Mouse (Mus musculus) forebrain, embryonic 13.5 days (tissue): ENCODE results near the gene Rnf121. TPM values are rescaled to one million over a fixed set of nuclear protein-coding genes. Genes with fewer than 3 reads are reported as not detected.

ENCODE experiments used
- ATAC-seq: fragments of 200-750 bp; cut with Nextera tagmentation; 2 replicates; pipeline ENCODE4 v1.8.0; 2017
- H3K27ac ChIP-seq: fragments of 300-500 bp; sonication (generic); 2 replicates; pipeline ENCODE4 v1.5.1; 2015; ENCODE audit warnings: inconsistent platforms, mild to moderate bottlenecking, moderate library complexity
- H3K27me3 ChIP-seq: fragments of 300-500 bp; sonication (generic); 2 replicates; pipeline ENCODE4 v1.6.1; 2015; ENCODE audit warnings: mild to moderate bottlenecking, inconsistent platforms
- H3K36me3 ChIP-seq: fragments of 300-500 bp; sonication (generic); 2 replicates; pipeline ENCODE4 v1.6.1; 2015; ENCODE audit warnings: mild to moderate bottlenecking, inconsistent platforms; ENCODE audit not compliant: poor library complexity, severe bottlenecking
- H3K4me1 ChIP-seq: fragments of 300-500 bp; sonication (generic); 2 replicates; pipeline ENCODE4 v1.6.1; 2015; ENCODE audit warnings: inconsistent platforms
- H3K4me2 ChIP-seq: fragments of 300-500 bp; sonication (generic); 2 replicates; pipeline ENCODE4 v1.6.1; 2015; ENCODE audit warnings: inconsistent platforms, mild to moderate bottlenecking, moderate library complexity
- H3K4me3 ChIP-seq: fragments of 300-500 bp; sonication (generic); 2 replicates; pipeline ENCODE4 v1.5.1; 2015; ENCODE audit warnings: mild to moderate bottlenecking, inconsistent platforms
- H3K9ac ChIP-seq: fragments of 300-500 bp; sonication (generic); 2 replicates; pipeline ENCODE4 v1.6.1; 2015; ENCODE audit warnings: mild to moderate bottlenecking, inconsistent platforms
- H3K9me3 ChIP-seq: fragments of 300-500 bp; sonication (generic); replicated peaks from 2 replicates; pipeline ENCODE4 v1.6.1; 2016; ENCODE audit warnings: inconsistent platforms
- WGBS: fragments of 180-500 bp; shearing (Covaris S2); methylation state at CpG from one replicate; pipeline ENCODE4 v1.1.7; 2015; 5-methylcytosine and 5-hydroxymethylcytosine counted together
- polyA plus RNA-seq: library from polyadenylated mRNA; unstranded; fragments of >200 nt; fragmentation: Nextera tagmentation; extraction: Ambion mirVana; gene quantifications from 2 replicates; pipeline ENCODE4 v1.2.1, GENCODE M21; 2015

The Rnf121 gene
- polyA plus RNA-seq, 1 experiment from 2014 or later: 30.7 TPM

DNA sequence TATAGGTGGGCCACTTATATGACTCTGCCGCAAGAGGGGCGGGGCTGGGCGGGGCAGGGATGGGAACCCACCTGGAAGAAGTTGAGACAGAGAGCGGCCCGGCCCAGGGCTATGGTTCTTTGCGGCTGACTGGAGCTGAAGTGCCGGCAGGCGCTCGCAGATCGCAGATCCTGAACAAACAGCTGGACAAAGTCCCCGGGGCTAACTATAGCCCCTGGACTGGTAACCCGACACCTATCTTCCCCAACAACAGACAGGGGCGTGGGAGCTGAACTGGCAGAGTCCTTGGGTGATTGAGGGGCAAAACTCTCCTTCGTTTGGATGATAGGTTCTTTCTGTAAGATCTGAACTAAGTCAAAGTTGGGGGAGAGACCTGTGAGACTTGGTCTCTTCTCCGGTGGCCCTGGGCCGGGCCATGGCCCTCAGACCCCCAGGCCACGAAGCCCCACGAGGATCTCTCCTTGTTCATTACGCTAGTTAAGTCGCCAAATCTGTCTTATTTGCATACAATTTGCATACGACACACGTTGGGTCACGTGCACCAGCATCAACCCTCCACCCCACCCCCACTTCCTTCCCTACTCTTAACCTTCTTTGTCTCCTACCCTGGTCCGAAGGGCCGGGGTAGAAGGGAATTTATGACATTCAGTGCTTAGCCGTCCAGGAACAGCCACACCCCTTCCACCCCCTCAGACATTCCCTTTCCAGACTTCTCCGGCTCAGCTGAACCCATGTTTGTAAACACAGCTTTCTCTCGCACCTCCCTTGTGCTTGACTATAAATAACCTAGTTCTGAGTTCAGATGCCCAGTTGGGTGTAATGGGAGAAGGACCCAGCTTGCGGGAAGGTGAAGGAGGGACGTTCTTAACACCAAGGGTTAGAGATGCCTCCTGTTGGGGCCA, 34.7 kb upstream of the Rnf121 start:
- Histone ChIP-seq H3K4me2 (peak overlapping the region; percentile 58), H3K9ac (peak overlapping the region; percentile 38; the same call in 1 of the 2 replicates), H3K27me3 (0 out of 2 replicates have a peak, but pooled peaks cover 8% of the 10 kb centered on the region), H3K27ac (no peak overlapping the region), H3K9me3 (no peaks in the 10 kb centered on the region), H3K4me1 (peaks cover 15% of the 10 kb centered on the region), H3K36me3 (peaks cover 3% of the 10 kb centered on the region; the same call in 1 of the 2 replicates), H3K4me3 (peak overlapping the region; percentile 28)
- 4% methylated on average over 30 of the region's 30 CpGs for WGBS
- ATAC-seq: peak; percentile 74

DNA sequence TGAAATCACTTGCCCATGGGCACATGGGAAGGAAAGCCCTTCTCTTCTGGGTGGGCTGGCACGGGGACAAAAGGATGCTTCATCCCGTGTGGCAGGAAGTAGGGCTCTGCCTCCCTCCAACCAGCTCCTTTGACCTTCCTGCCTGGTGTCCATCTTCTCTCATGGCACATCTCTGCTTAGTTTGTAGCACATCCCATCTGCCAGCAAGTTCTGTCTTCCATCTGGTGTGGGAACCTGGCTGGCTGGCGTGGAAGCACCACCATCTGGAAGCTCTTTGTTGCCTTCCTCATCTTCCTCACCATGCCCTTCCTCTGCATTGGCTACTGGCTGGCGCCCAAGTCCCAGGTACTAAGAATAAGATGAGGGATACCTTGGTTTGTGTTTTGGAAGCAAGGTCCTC, 22.1 kb upstream of the Rnf121 start:
- Histone ChIP-seq H3K27ac (no peak overlapping the region), H3K9ac (no peak overlapping the region), H3K9me3 (no peaks in the 10 kb centered on the region), H3K27me3 (no peaks in the 10 kb centered on the region), H3K4me1 (no peaks in the 10 kb centered on the region), H3K4me2 (no peak overlapping the region), H3K4me3 (no peak overlapping the region), H3K36me3 (peaks cover 63% of the 10 kb centered on the region)
- 82% methylated on average over 4 of the region's 4 CpGs for WGBS
- ATAC-seq: no peak

DNA sequence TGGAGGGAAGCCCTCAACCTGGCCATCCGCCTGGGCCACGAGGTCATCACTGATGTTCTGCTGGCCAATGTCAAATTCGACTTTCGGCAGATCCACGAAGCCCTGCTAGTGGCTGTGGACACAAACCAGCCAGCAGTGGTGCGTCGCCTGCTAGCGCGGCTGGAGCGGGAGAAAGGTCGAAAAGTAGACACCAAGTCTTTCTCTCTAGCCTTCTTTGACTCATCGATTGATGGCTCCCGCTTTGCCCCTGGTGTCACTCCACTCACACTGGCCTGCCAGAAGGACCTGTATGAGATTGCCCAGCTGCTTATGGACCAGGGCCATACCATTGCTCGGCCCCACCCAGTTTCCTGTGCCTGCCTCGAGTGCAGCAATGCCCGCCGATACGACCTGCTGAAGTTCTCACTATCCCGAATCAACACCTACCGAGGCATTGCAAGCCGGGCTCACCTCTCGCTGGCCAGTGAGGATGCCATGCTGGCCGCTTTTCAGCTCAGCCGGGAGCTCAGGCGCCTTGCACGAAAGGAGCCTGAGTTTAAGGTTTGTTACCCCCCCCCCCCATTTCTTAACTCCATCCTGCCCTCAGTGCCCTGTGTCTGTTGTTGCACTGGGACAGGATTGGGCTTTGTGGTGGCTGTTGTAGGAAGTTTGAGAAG, 18.9 kb upstream of the Rnf121 start:
- 93% methylated on average over 26 of the region's 26 CpGs for WGBS
- H3K36me3 ChIP-seq: peaks cover 77% of the 10 kb centered on the region
- ATAC-seq: no peak

DNA sequence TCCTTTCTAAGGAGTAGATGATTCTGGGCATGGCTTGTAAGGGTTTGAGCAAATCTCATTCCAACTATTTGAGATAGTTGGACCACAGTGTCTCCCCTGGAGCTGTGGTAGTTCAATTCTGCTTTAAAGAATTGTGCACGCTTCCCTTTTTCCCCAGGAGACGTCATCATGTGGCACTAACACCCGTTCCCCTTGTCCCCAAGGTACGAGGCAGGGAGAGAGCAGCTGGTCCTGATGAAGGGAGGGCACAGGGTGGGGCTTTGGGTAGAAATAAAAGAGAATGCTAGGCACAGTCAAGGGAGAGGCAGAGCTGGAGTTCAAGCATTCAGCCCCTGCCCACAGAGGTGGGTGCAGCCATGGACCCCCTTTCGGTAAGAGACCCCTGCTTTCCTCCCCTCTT, 17.5 kb upstream of the Rnf121 start, which contains the start of gene Trpc2:
Gene Trpc2 (plus strand): TSS at position 301 of the 400 bp plus-strand sequence.
- Histone ChIP-seq H3K9ac (no peak within 1 kb of the TSS), H3K4me1 (no peaks in the 10 kb centered on the region), H3K9me3 (no peaks in the 10 kb centered on the region), H3K4me2 (no peak within 1 kb of the TSS), H3K27me3 (no peaks in the 10 kb centered on the region), H3K27ac (no peak within 1 kb of the TSS), H3K4me3 (no peak within 1 kb of the TSS), H3K36me3 (peaks cover 79% of the 10 kb centered on the region)
- WGBS: 90% methylated on average over 5 of the region's 5 CpGs
- ATAC-seq: no peak

More for the DNA sequence above, 18.9 kb upstream of the Rnf121 start:
- Histone ChIP-seq H3K9ac (no peak overlapping the region), H3K27ac (no peak overlapping the region), H3K4me1 (no peaks in the 10 kb centered on the region), H3K9me3 (no peaks in the 10 kb centered on the region), H3K27me3 (no peaks in the 10 kb centered on the region), H3K4me2 (no peak overlapping the region), H3K4me3 (no peak overlapping the region)

DNA sequence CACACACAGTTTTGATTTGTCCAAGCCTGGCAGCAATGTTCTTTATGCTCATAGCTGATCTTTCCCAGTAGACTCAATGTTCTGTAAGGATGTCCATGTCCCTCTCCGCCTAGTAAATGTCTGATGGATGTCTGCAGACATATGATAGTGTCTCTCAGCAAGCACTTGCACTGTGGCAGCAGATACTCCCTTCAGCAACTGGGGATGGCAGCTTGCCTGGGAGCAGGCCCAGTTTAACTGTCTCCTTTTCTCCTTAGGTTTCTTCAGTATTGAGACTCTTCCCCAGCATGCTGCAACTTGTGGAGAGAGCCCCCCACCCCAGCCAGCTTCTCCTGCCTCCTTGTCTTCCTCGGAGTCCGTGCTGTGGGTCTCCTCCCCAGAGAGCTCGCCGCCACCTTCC, 16.5 kb upstream of the Rnf121 start:
- Histone ChIP-seq H3K9me3 (no peaks in the 10 kb centered on the region), H3K4me2 (no peak overlapping the region), H3K27me3 (no peaks in the 10 kb centered on the region), H3K27ac (no peak overlapping the region), H3K9ac (no peak overlapping the region), H3K4me3 (no peak overlapping the region), H3K4me1 (no peaks in the 10 kb centered on the region), H3K36me3 (peaks cover 80% of the 10 kb centered on the region)
- WGBS: 98% methylated on average over 5 of the region's 5 CpGs
- ATAC-seq: no peak

DNA sequence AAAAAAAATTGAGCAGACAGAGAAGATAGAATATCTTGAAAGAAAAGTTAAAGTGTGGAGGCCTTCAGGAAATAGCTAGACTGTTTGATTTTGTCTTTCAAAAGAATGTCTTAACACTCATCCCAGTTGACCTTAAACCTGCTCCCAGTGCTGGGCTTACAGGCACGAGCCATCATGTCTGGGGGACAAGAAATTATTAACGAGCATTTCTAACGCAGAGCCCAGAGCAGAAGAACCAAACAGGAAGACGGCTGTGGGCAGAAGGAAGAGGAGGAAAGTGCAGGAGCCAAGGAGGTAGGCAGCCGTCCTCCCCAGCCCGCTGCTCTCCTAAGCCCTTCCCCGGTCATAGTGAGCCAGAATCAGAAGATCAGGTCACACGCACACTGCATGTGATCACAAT, 15.0 kb upstream of the Rnf121 start:
- ATAC-seq: no peak
- Histone ChIP-seq H3K27me3 (no peaks in the 10 kb centered on the region), H3K9ac (no peak overlapping the region), H3K36me3 (peaks cover 88% of the 10 kb centered on the region), H3K27ac (no peak overlapping the region), H3K9me3 (no peaks in the 10 kb centered on the region), H3K4me1 (no peaks in the 10 kb centered on the region), H3K4me3 (no peak overlapping the region), H3K4me2 (no peak overlapping the region)
- 92% methylated on average over 8 of the region's 8 CpGs for WGBS

DNA sequence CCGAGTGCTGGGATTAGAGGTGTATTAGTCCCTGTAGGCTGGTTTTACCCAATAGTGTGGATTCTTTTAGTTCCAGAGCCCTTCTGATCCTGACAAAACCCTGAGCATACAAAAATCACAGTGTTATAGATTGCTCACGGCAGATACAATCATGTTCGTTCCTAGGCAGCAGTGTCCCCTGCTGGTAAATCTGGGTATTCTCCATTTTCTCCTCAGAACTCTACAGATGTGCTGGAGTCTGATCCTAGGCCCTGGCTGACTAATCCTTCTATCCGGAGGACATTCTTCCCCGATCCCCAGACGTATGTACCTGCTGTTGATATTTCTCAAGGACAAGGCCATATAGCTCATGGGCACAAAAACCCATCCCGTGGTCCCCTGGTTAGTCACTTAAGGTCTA, 13.2 kb upstream of the Rnf121 start:
- no peaks in the 10 kb centered on the region for H3K27me3 ChIP-seq
- no peaks in the 10 kb centered on the region for H3K9me3 ChIP-seq
- no peak for ATAC-seq
- 77% methylated on average over 7 of the region's 7 CpGs for WGBS
- H3K4me1 ChIP-seq: no peaks in the 10 kb centered on the region
- H3K4me2 ChIP-seq: no peak overlapping the region
- no peak overlapping the region for H3K27ac ChIP-seq
- no peak overlapping the region for H3K9ac ChIP-seq
- H3K36me3 ChIP-seq: peaks cover 91% of the 10 kb centered on the region
- no peak overlapping the region for H3K4me3 ChIP-seq

DNA sequence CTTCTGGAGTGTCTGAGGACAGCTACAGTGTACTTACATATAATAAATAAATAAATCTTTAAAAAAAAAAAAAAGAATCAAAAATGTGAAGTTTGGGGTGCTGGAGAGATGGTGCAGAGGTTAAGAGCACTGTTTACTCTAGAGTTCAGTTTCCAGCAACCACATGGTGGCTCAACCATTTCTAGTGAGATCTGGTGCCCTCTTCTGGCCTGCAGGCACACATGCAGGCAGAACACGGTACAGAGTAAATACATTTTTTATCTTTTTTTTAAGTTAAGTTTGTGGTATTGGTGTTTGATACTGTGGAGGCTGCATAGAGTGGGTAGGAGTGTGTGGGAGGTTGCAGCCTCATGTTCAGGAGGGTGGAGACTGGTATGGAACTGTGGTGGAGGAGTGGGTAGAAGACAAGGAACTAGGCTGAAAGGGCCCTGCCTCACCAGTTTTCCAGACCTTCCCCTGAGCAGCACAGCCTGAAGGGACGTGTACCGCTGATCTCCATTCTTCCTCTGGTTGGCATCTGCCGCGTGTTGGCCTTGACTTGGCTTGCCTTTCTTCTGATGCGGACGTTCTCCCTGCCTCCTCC, 11.5 kb upstream of the Rnf121 start:
- Histone ChIP-seq H3K9me3 (no peaks in the 10 kb centered on the region), H3K4me1 (no peaks in the 10 kb centered on the region), H3K4me2 (no peak overlapping the region), H3K4me3 (no peak overlapping the region), H3K27me3 (no peaks in the 10 kb centered on the region), H3K9ac (no peak overlapping the region), H3K27ac (no peak overlapping the region), H3K36me3 (peaks cover 91% of the 10 kb centered on the region)
- ATAC-seq: no peak
- WGBS: 82% methylated on average over 6 of the region's 7 CpGs

DNA sequence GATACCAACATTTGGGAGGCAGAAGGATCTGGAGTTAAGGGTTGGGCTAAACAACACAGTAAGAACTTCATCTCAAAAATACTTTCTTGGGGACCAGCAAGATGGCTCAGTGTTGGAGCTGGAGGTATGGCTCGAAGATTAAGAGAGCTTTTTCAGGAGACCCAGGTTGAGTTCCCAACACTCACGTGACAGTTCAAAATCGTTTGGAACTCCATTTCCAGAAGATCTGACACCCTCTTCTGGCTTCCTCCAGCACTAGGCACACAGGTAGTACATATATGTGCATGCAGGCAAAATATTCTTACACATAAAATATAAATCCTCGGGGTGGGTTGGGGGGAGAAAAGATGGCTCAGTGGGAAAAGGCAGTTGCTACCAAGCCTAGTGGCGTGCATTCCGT, 1.1 kb upstream of the Rnf121 start:
- whole genome bisulfite sequencing: 79% methylated on average over 6 of the region's 6 CpGs
- Histone ChIP-seq H3K9me3 (no peaks in the 10 kb centered on the region), H3K4me1 (peaks cover 38% of the 10 kb centered on the region), H3K9ac (peak overlapping the region; percentile 84), H3K36me3 (peaks cover 12% of the 10 kb centered on the region), H3K4me2 (peak overlapping the region; percentile 83), H3K4me3 (peak overlapping the region; percentile 73), H3K27me3 (no peaks in the 10 kb centered on the region), H3K27ac (no peak overlapping the region)
- ATAC-seq: no peak

DNA sequence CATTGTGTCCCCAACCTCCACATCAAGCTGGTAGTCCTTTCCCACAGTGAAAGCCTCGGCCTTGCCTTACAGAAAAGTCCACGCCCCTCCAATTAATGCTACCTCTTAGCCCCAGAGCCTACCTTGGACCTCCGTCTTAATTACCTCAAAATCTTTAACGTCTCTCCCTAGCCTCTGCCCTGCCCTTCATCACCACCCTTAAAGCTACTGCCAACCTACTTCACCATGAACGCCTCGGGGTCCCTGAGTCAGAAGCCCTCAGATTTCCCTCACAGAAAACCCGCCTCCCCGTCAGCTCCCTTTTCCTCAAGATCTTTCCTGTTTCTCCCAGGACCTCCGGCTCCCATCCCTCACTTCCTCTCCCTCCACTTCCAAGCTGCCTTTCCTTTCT, 619 bp downstream of the Rnf121 start:
- Histone ChIP-seq H3K27me3 (no peaks in the 10 kb centered on the region), H3K9me3 (no peaks in the 10 kb centered on the region), H3K4me3 (peak overlapping the region; percentile 73), H3K4me1 (peaks cover 38% of the 10 kb centered on the region), H3K27ac (peak overlapping the region; percentile 65), H3K4me2 (peak overlapping the region; percentile 83), H3K36me3 (peaks cover 14% of the 10 kb centered on the region), H3K9ac (peak overlapping the region; percentile 84)
- under 1% methylated on average over 9 of the region's 9 CpGs for WGBS
- peak; percentile 36 for ATAC-seq

DNA sequence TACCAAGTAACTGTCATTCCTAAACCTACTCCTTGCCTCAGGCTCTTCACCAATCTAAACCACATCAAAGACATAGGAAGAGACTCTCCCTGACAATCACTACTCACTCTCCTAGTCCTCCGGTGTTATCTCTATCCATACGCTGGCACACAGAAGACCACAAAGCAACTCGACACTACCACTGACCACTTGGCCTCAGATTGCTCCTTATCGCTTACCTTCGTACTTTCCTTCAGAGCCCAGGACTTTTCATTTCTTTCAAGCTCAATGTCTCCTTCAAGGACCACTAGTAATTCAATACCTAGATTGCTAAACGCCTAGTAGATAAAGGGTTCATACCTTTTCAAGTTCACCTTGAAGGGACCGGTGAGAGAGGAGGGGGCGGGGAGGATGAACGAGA, 1.4 kb downstream of the Rnf121 start:
- Histone ChIP-seq H3K27me3 (no peaks in the 10 kb centered on the region), H3K9ac (peak overlapping the region; percentile 84), H3K4me1 (peaks cover 38% of the 10 kb centered on the region), H3K4me2 (peak overlapping the region; percentile 83), H3K4me3 (peak overlapping the region; percentile 73), H3K27ac (no peak overlapping the region), H3K36me3 (peaks cover 21% of the 10 kb centered on the region), H3K9me3 (no peaks in the 10 kb centered on the region)
- ATAC-seq: no peak
- 90% methylated on average over 9 of the region's 9 CpGs for WGBS

DNA sequence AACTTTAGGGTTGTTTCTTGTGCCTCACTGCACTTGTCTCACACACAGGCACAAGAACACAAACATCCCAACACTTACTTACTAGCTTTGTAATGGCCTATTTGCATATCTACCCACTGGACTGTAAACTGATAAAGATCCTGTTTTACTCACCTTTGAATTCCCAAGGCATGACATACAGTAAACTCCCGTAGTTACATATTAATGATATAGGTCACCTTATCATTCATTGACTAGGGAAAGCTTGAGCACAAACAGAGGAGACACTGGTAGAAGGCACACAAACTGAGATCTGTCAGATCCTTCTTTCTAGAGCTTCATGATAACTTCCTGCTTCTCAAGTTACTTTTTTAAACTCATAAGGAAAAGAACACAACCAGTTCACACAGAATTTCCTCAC, 3.1 kb downstream of the Rnf121 start:
- H3K27me3 ChIP-seq: no peaks in the 10 kb centered on the region
- H3K4me3 ChIP-seq: no peak overlapping the region
- no peak overlapping the region for H3K9ac ChIP-seq
- 92% methylated on average over 1 of the region's 1 CpGs for WGBS
- peaks cover 26% of the 10 kb centered on the region for H3K36me3 ChIP-seq
- H3K4me2 ChIP-seq: no peak overlapping the region
- no peak overlapping the region for H3K27ac ChIP-seq
- no peaks in the 10 kb centered on the region for H3K9me3 ChIP-seq
- H3K4me1 ChIP-seq: peaks cover 36% of the 10 kb centered on the region
- no peak for ATAC-seq
